Mouse (Mus musculus): ENCODE measurements at regions not wholly inside any gene's neighbourhood (a gene's known extent, or its start where the extent isn't known, plus 50 kb on each side); places are given as distances from the start of the nearest gene placed in this dataset.

- Histone ChIP-seq H3K27me3 (ENCODE audit: low read depth, poor library complexity, severe bottlenecking) (no peaks in the 10 kb centered on the region), H3K4me1 (peaks cover 11% of the 10 kb centered on the region), H3K27ac (replicated peaks) (no peak overlapping the region), H3K4me3 (no peak overlapping the region), H3K36me3 (no peaks in the 10 kb centered on the region), H3K9me3 (replicated peaks) (no peaks in the 10 kb centered on the region)
- 68% methylated on average over 4 of the region's 4 CpGs for WGBS
- DNase-seq (ENCODE audit: low spot score), result no peak
Measured at GRCm38 (mm10) chr12:92251962-92252361, 403.0 kb upstream of the Sel1l start.

DNA sequence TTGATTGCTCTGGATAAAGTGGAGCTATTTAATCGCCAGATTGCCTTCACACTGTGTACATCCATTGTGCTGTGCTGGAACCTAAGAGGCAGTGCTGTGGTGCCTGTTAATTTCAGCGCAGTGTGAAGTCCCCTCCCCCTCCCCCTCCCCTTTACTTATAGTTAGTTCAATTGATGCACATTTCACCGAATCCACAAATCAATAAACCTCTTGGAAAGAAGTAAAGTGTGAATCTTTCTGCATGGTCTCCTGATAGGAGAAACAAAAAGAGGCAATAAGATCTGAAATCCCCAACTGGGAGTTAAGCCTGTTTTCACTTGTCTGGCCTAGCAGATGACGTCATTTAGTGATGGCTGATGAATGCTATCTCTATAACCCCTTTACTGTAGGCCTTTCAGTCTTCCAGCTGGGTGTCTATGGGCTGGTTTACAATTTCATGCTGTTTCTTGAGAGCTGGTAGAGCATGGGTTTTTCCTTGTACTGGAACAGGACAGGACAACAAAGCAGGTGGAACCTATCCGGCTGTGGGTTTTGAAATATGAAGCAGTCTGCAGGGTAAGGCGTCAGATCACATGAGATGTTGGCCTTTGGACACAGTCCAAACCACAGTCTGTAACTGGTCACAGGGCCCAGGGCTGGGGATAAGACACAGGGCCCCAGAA lies 398.0 kb upstream of the Sel1l start:
- no peaks in the 10 kb centered on the region for H3K9me3 ChIP-seq (replicated peaks)
- H3K4me1 ChIP-seq, result peaks cover 16% of the 10 kb centered on the region
- no peak overlapping the region for H3K4me3 ChIP-seq
- no peak for DNase-seq (ENCODE audit: low spot score)
- H3K36me3 ChIP-seq, result no peaks in the 10 kb centered on the region
- 44% methylated on average over 6 of the region's 6 CpGs for WGBS
- peak overlapping the region; percentile 64; the same call in 1 of the 2 replicates for H3K27ac ChIP-seq (replicated peaks)
- no peaks in the 10 kb centered on the region for H3K27me3 ChIP-seq (ENCODE audit: low read depth, poor library complexity, severe bottlenecking)

GRCm38 (mm10) chr12:92239956-92240699 lies 391.2 kb upstream of the Sel1l start:
- no peaks in the 10 kb centered on the region for H3K27me3 ChIP-seq (ENCODE audit: low read depth, poor library complexity, severe bottlenecking)
- no peak overlapping the region for H3K4me3 ChIP-seq
- no peak for DNase-seq (ENCODE audit: low spot score)
- 0 out of 2 replicates have a peak, but pooled peaks cover 4% of the 10 kb centered on the region for H3K9me3 ChIP-seq (replicated peaks)
- H3K4me1 ChIP-seq, result no peaks in the 10 kb centered on the region
- no peaks in the 10 kb centered on the region for H3K36me3 ChIP-seq
- WGBS, result 85% methylated on average over 5 of the region's 5 CpGs
- no peak overlapping the region for H3K27ac ChIP-seq (replicated peaks)

DNA sequence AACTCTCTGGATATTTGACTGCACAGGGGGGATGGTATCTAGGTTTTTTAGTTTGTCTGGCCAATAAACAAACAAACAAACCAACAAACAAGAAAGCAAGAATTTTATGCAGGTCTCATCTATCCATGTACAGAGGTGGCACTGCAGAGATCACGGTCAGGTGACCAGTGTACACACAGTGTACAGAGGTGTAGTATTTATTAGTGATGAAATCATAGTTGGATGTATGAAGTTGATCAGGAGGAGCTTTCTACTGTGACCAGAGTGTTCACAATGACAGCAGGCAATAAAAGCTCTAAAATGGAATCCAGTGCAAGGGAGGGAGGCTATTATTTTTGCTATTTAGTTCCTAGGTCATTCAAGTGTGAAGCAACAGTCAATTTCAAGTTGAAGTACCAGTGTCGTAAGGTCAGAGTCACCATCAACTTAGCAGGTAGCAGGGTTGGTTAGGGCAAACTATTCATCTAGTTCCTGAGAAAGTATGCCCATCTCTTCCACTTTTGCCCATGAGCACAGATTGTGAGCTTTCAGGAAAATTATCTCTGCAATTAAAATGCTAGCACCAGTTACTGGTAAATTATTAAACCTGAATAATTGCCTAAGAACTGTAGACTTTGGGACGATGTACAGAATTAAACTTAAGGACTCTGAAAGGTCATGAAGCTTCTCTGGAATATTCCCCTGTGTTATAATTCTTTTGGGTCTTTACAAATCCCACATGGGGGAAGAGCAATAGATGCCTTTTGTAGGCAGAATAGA lies 384.9 kb upstream of the Sel1l start:
- WGBS, result 90% methylated on average over 3 of the region's 3 CpGs
- Histone ChIP-seq H3K4me1 (no peaks in the 10 kb centered on the region), H3K27ac (replicated peaks) (no peak overlapping the region), H3K4me3 (no peak overlapping the region), H3K36me3 (no peaks in the 10 kb centered on the region), H3K27me3 (ENCODE audit: low read depth, poor library complexity, severe bottlenecking) (no peaks in the 10 kb centered on the region), H3K9me3 (replicated peaks) (no peaks in the 10 kb centered on the region)
- no peak for DNase-seq (ENCODE audit: low spot score)

DNA sequence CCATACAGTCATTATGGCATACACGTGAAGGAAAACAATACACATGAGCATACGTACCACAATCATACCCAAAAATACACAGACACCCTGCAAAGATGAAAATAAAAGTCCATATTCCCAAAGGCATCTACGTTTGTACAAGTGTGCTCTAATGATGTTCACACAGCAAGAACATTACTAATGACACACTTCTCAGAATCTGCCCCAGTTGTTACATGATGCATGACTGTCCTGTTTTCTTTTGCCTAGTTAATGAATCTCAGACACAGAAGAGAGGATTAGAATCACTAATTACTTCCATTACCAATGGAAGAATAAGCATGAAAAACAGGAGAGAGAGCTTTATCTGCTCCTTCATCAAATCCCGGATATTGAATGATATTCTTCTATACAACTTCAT lies 379.6 kb upstream of the Sel1l start:
- H3K4me3 ChIP-seq, result no peak overlapping the region
- H3K36me3 ChIP-seq, result no peaks in the 10 kb centered on the region
- DNase-seq (ENCODE audit: low spot score), result no peak
- WGBS, result 85% methylated on average over 4 of the region's 4 CpGs
- no peaks in the 10 kb centered on the region for H3K9me3 ChIP-seq (replicated peaks)
- H3K4me1 ChIP-seq, result no peaks in the 10 kb centered on the region
- H3K27ac ChIP-seq (replicated peaks), result no peak overlapping the region
- H3K27me3 ChIP-seq (ENCODE audit: low read depth, poor library complexity, severe bottlenecking), result no peaks in the 10 kb centered on the region

DNA sequence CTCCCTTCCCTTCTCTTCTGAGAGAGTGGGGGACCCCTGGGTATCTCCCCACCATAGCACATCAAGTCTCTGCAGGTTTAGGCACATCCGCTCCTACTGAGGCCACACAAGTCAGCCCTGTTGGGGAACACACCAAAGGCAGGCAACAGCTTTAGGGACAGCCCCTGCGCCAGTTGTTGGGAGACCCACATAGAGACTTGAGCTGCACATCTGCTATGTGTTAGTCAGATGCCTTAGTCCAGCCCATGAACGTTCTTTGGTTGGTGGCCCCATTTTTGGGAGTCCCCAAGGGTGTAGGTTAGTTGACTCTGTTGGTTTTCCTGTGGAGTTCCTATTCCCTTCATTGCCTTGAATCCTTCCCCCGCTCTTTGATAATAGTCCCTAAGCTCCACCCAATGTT lies 354.4 kb upstream of the Sel1l start:
- Histone ChIP-seq H3K4me3 (no peak overlapping the region), H3K27me3 (ENCODE audit: low read depth, poor library complexity, severe bottlenecking) (no peaks in the 10 kb centered on the region), H3K27ac (replicated peaks) (no peak overlapping the region), H3K36me3 (no peaks in the 10 kb centered on the region), H3K4me1 (no peaks in the 10 kb centered on the region), H3K9me3 (replicated peaks) (no peaks in the 10 kb centered on the region)
- WGBS, result 86% methylated on average over 4 of the region's 4 CpGs
- DNase-seq (ENCODE audit: low spot score), result no peak

DNA sequence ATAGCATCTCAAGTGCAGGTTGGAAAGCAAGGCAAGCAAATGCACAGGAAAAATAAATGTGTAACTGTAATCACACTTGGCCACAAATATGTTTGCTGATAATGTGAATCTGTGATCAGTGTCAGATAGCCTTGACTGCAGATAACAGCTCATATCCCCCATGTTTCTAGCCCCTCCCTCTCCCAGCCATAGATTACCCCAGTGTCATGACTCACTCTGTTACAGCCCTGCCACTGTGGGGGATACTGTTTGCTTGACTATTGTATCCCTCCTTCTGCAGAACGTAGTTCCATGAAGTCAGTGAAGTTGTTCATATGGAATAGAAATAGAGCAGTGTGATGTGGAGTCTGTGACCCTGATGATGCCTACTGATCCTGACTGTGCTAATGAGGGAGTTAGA lies 351.6 kb upstream of the Sel1l start:
- 79% methylated on average over 1 of the region's 1 CpGs for WGBS
- H3K27ac ChIP-seq (replicated peaks), result no peak overlapping the region

DNA sequence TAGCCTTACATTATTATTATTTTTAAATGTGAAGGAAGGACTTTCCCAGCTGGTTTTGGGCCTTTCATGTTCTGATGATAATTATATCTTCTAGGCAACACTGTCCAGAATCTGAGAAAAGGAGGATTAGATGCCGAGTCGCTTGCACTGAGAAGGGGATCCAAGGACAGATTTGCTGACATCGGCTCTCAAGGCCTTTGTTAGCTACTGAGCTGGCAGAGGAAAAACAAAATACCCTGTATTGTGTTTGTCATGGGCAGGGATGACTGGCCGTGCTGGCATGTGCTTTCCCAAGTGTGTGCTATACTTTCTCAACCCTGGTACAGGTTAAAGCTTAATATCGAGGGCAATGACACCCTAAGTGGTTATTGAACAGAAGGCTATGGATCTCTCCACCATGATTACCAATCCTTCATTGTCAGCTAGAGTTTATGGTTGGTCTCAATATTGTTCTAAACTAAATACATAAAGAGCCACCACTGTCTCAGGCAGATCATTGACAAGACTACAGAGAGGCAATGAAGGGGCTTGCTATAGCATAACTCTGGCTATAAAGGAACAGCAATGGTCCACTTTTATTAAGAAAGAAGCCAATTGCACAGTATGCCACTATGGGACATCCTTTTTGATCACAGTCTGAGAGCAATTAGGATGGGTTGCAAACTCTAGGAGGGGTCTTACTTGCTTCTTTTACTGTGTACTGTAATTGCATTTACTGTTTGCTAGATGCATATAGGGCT lies 350.0 kb upstream of the Sel1l start:
- Histone ChIP-seq H3K4me3 (no peak overlapping the region), H3K9me3 (replicated peaks) (no peaks in the 10 kb centered on the region), H3K27me3 (ENCODE audit: low read depth, poor library complexity, severe bottlenecking) (no peaks in the 10 kb centered on the region), H3K27ac (replicated peaks) (no peak overlapping the region), H3K36me3 (no peaks in the 10 kb centered on the region), H3K4me1 (no peaks in the 10 kb centered on the region)
- no peak for DNase-seq (ENCODE audit: low spot score)
- 86% methylated on average over 5 of the region's 5 CpGs for WGBS

More for the DNA sequence above, 351.6 kb upstream of the Sel1l start:
- Histone ChIP-seq H3K4me3 (no peak overlapping the region), H3K36me3 (no peaks in the 10 kb centered on the region), H3K9me3 (replicated peaks) (no peaks in the 10 kb centered on the region), H3K4me1 (no peaks in the 10 kb centered on the region), H3K27me3 (ENCODE audit: low read depth, poor library complexity, severe bottlenecking) (no peaks in the 10 kb centered on the region)
- no peak for DNase-seq (ENCODE audit: low spot score)

- H3K36me3 ChIP-seq, result no peaks in the 10 kb centered on the region
- H3K4me3 ChIP-seq, result no peak overlapping the region
- no peak overlapping the region for H3K27ac ChIP-seq (replicated peaks)
- DNase-seq (ENCODE audit: low spot score), result no peak
- 91% methylated on average over 6 of the region's 6 CpGs for WGBS
- H3K27me3 ChIP-seq (ENCODE audit: low read depth, poor library complexity, severe bottlenecking), result no peaks in the 10 kb centered on the region
- no peaks in the 10 kb centered on the region for H3K4me1 ChIP-seq
- H3K9me3 ChIP-seq (replicated peaks), result no peaks in the 10 kb centered on the region
Measured at GRCm38 (mm10) chr12:92193934-92194685, 345.2 kb upstream of the Sel1l start.

DNA sequence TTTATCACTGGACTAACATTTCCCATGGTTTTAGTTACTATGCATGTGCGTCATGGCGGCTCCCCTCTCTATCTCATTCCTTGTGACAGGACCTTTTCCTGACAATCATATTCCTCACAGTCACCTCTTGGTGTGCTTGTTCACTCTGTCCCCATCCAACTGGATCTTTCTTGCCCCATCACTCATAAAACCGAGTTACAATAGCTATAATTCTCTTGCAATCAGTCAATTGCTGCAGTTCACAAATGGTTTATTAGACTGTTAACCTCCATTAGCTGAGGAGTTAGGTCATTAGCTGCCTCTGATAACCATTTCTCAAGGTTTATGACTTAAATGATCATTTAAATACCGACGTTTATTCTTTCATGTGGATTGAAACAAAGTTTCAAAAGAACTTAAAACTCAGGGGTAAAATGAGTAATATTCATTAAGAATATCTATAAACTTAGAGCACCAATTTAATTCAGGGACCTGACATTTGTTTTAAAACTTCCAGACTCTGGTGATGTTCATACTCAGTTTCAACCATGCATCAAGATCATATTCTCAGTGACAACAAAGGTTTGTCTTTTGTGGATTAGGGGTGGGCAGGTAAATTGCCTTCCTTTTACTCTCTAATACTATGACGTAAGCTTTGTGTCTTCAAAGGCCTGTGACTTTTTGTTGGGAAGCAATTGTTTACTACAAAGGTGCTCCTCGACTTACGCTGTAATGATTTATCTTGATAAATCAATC lies 344.4 kb upstream of the Sel1l start:
- H3K36me3 ChIP-seq, result no peaks in the 10 kb centered on the region
- 89% methylated on average over 8 of the region's 8 CpGs for WGBS
- no peaks in the 10 kb centered on the region for H3K9me3 ChIP-seq (replicated peaks)
- H3K4me1 ChIP-seq, result no peaks in the 10 kb centered on the region
- no peak overlapping the region for H3K27ac ChIP-seq (replicated peaks)
- H3K4me3 ChIP-seq, result no peak overlapping the region
- no peaks in the 10 kb centered on the region for H3K27me3 ChIP-seq (ENCODE audit: low read depth, poor library complexity, severe bottlenecking)
- no peak for DNase-seq (ENCODE audit: low spot score)

DNA sequence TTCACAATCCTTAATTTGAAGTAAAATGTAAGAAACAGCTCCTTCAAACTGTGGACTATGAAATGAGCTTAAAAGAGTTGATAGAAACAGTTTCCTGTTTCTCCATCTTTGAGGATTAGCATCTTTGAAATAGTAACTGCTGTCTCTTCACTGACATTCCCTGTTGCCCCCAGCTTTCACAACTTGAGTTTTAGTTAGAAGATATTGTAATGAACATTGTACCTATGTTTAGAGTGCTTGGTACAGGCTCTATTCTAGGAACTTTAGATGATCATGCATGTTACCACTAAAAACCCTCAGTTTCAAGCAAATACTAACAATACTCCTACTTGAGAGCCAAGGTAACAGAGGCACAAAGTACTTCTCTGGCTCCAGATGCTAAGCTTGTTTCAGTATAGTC lies 340.1 kb upstream of the Sel1l start:
- H3K36me3 ChIP-seq, result no peaks in the 10 kb centered on the region
- no peaks in the 10 kb centered on the region for H3K9me3 ChIP-seq (replicated peaks)
- DNase-seq (ENCODE audit: low spot score), result no peak
- H3K27ac ChIP-seq (replicated peaks), result no peak overlapping the region
- H3K27me3 ChIP-seq (ENCODE audit: low read depth, poor library complexity, severe bottlenecking), result no peaks in the 10 kb centered on the region
- no peak overlapping the region for H3K4me3 ChIP-seq
- H3K4me1 ChIP-seq, result no peaks in the 10 kb centered on the region

DNA sequence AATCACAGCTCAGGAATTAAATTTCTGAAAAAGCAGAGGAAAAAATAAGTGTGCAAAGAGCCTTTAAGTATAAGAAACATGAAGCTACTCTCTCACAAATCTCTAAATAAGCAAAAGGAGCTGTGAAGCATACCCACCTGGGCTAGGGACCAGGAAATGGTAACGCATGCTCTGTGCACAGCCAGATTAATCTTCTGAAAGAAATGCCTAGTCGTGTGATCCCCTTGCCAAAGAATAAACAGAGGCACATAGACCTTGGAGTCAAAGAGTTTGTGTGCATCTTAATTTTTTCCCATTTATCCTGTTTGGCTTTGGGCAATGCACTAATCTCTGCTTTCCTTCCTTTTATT lies 338.2 kb upstream of the Sel1l start:
- DNase-seq (ENCODE audit: low spot score), result no peak
- H3K4me3 ChIP-seq, result no peak overlapping the region
- no peaks in the 10 kb centered on the region for H3K27me3 ChIP-seq (ENCODE audit: low read depth, poor library complexity, severe bottlenecking)
- WGBS, result 74% methylated on average over 2 of the region's 2 CpGs
- no peaks in the 10 kb centered on the region for H3K4me1 ChIP-seq
- no peaks in the 10 kb centered on the region for H3K9me3 ChIP-seq (replicated peaks)
- H3K36me3 ChIP-seq, result no peaks in the 10 kb centered on the region
- H3K27ac ChIP-seq (replicated peaks), result no peak overlapping the region

Data from midbrain, embryonic 10.5 days (tissue).